Mouse (Mus musculus): ENCODE results near the gene Spag7.

GRCm38 (mm10) chr11:70663957-70664356, 5.3 kb downstream of the Spag7 start:
- TF ChIP-seq POLR2A (IDR thresholded peaks at IDR 0.05; ENCODE audit: borderline replicate concordance, extremely low read depth, insufficient read depth, insufficient read length, poor library complexity, severe bottlenecking) = no peak
- TF ChIP-seq CTCF (IDR thresholded peaks at IDR 0.05; ENCODE audit: borderline replicate concordance, extremely low read depth, insufficient read depth, insufficient read length) = no peak

All from brain, embryonic 14.5 days (tissue).